Mouse (Mus musculus): ENCODE data around the gene Rars2. TPM values are rescaled to one million over a fixed set of nuclear protein-coding genes. Genes with fewer than 3 reads are reported as not detected.
A peak's percentile ranks its signal among the peaks of the same experiment; 100 is the strongest.
"Not testable (repeated sequence)": the region's sequence is repeated elsewhere in the genome, so short reads cannot be mapped to it uniquely, and the experiment has no call there.

The Rars2 gene
- 21.7 and 24.6 TPM in 2 replicates for polyA plus RNA-seq (2015; fragmentation: Nextera tagmentation; extraction: Ambion mirVana)

DNA sequence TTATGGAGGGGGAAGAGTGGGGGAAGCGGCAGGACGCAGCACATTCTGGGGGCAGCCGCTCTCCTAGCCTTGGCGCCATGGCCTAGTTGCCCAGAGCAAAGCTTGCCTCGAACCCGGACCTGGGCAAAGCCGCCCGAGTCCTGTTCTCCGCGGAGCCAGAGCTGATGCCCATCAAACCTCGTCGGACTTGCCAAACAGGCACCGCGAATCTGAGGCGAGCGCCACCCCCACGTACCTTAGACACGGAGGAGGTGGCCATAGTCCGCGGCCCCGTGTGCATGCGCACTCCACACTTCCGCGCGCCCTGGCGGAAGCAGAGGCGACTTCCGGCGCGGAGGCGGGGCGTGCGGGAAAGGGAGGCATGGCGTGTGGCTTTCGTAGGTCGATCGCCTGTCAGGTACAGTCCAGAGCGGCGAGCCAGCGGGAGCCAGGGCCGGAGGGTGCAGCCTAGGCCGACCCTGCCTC is at the start of gene Rars2, which contains the start of gene Orc3:
Gene Rars2, plus strand, starts transcription at position 328 of the 465 bp plus-strand sequence.
Gene Orc3, minus strand, starts transcription at position 315 of the 465 bp plus-strand sequence.
- Histone ChIP-seq H3K9ac (ENCODE audit: low read depth, low read length) (peak within 1 kb of the TSS; percentile 92), H3K4me1 (ENCODE audit: control insufficient read depth, low read depth, low read length) (peaks cover 16% of the 10 kb centered on the region), H3K9me3 (replicated peaks; ENCODE audit: control insufficient read depth, low read length) (no peaks in the 10 kb centered on the region), H3K36me3 (ENCODE audit: control insufficient read depth, insufficient read depth) (peaks cover 2% of the 10 kb centered on the region; the same call in 1 of the 2 replicates), H3K4me2 (ENCODE audit: low read depth, low read length) (peak within 1 kb of the TSS; percentile 76), H3K27ac (ENCODE audit: low read length) (peak within 1 kb of the TSS; percentile 90), H3K4me3 (ENCODE audit: low read depth, low read length) (peak within 1 kb of the TSS; percentile 92), H3K27me3 (ENCODE audit: control insufficient read depth, insufficient read depth, low read depth, low read length) (no peaks in the 10 kb centered on the region)
- under 1% methylated on average over 42 of the region's 42 CpGs for WGBS (ENCODE audit: insufficient replicate concordance)
- ATAC-seq (ENCODE audit: low read depth) = peak; percentile 99

DNA sequence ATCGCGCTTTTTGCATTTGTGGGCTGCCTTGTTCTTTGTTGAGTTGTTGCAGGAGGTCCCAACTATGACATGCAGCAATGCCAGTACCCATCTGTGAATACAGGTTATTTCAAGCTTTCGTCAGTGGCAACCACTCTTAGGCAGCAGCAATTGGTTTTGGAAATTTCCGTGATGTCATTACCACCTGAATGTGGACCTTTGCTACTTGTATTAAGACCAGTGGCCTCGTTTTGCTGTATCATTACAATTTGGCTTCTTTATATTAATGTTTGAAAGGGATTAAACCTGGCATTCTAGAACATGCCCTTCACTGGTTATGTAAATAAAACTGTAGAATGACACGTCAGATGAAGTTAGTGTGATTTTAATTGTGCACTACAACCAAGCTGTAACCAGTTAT is 48.5 kb upstream of the Rars2 start:
- H3K27ac ChIP-seq (ENCODE audit: low read length) = no peak overlapping the region
- H3K36me3 ChIP-seq (ENCODE audit: control insufficient read depth, insufficient read depth) = peaks cover 47% of the 10 kb centered on the region
- no peaks in the 10 kb centered on the region for H3K9me3 ChIP-seq (replicated peaks; ENCODE audit: control insufficient read depth, low read length)
- H3K9ac ChIP-seq (ENCODE audit: low read depth, low read length) = no peak overlapping the region
- H3K4me2 ChIP-seq (ENCODE audit: low read depth, low read length) = no peak overlapping the region
- H3K27me3 ChIP-seq (ENCODE audit: control insufficient read depth, insufficient read depth, low read depth, low read length) = no peaks in the 10 kb centered on the region
- 87% methylated on average over 6 of the region's 6 CpGs for WGBS (ENCODE audit: insufficient replicate concordance)
- H3K4me3 ChIP-seq (ENCODE audit: low read depth, low read length) = no peak overlapping the region
- H3K4me1 ChIP-seq (ENCODE audit: control insufficient read depth, low read depth, low read length) = no peaks in the 10 kb centered on the region
- no peak for ATAC-seq (ENCODE audit: low read depth)

DNA sequence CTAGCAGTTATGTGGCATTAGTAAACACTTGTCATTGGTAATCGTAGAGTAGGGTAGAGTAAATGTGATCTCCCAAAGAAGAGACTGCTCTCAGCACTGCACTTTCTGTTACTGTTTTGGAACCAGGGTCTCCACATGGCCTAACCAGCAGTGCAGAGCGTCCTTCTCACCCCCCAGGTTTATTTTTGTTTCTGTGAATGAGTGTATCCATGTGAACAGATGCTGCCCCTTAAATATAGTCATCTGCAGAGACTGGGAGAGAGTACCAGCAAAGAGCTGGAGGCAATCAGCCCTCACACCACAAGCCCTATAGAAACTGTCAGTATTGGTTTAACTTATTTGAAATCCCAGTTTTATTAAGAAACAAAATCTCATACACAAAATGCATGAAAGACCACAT is 41.9 kb upstream of the Rars2 start:
- Histone ChIP-seq H3K4me2 (ENCODE audit: low read depth, low read length) (no peak overlapping the region), H3K27me3 (ENCODE audit: control insufficient read depth, insufficient read depth, low read depth, low read length) (no peaks in the 10 kb centered on the region), H3K36me3 (ENCODE audit: control insufficient read depth, insufficient read depth) (peaks cover 66% of the 10 kb centered on the region), H3K27ac (ENCODE audit: low read length) (no peak overlapping the region), H3K4me3 (ENCODE audit: low read depth, low read length) (no peak overlapping the region), H3K4me1 (ENCODE audit: control insufficient read depth, low read depth, low read length) (no peaks in the 10 kb centered on the region), H3K9ac (ENCODE audit: low read depth, low read length) (no peak overlapping the region), H3K9me3 (replicated peaks; ENCODE audit: control insufficient read depth, low read length) (no peaks in the 10 kb centered on the region)
- no peak for ATAC-seq (ENCODE audit: low read depth)
- 88% methylated on average over 2 of the region's 2 CpGs for WGBS (ENCODE audit: insufficient replicate concordance)

DNA sequence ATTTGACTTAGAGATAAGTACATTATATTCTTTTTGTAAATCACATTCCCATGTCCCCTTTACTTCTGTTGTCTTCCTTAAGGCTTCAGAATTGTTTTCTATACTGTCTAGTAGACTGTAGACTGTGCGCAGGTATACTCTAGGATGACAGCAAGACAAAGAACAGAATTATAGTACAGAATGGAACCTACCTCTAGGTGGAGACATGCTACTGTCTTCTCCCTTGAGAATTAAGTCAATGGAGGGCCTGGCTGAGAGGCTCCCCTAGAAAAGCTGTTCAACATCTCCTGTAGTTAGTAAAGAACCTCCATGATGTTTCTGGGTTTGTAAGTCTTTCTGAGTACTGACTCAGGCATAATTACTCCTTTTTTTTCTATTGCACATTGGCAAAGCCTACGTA is 37.7 kb upstream of the Rars2 start:
- Histone ChIP-seq H3K9ac (ENCODE audit: low read depth, low read length) (no peak overlapping the region), H3K4me2 (ENCODE audit: low read depth, low read length) (no peak overlapping the region), H3K4me1 (ENCODE audit: control insufficient read depth, low read depth, low read length) (no peaks in the 10 kb centered on the region), H3K4me3 (ENCODE audit: low read depth, low read length) (no peak overlapping the region), H3K36me3 (ENCODE audit: control insufficient read depth, insufficient read depth) (peaks cover 56% of the 10 kb centered on the region), H3K27ac (ENCODE audit: low read length) (no peak overlapping the region), H3K27me3 (ENCODE audit: control insufficient read depth, insufficient read depth, low read depth, low read length) (no peaks in the 10 kb centered on the region), H3K9me3 (replicated peaks; ENCODE audit: control insufficient read depth, low read length) (no peaks in the 10 kb centered on the region)
- WGBS (ENCODE audit: insufficient replicate concordance) = 95% methylated on average over 2 of the region's 2 CpGs
- ATAC-seq (ENCODE audit: low read depth) = no peak

DNA sequence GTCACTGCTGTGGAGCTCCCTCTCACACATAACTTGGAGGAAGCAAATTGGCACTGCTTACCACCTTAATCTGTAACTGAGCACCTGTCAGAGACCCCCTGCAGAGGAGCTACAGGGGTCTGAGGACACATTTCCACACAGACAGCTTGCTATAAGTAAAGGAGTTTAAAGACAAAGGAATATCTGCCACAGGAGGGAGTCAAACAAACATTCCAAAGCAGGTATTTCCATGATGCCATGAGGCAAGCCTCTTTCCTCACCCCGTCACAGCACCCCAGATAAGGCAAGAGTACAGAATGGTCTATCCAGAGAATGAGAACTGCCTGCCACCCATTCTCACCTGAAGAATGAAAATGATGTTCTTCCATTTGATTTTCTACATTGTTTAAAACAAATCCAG is 35.5 kb upstream of the Rars2 start:
- 81% methylated on average over 1 of the region's 1 CpGs for WGBS (ENCODE audit: insufficient replicate concordance)
- no peak overlapping the region for H3K4me3 ChIP-seq (ENCODE audit: low read depth, low read length)
- no peak overlapping the region for H3K4me2 ChIP-seq (ENCODE audit: low read depth, low read length)
- H3K27ac ChIP-seq (ENCODE audit: low read length) = no peak overlapping the region
- H3K36me3 ChIP-seq (ENCODE audit: control insufficient read depth, insufficient read depth) = peaks cover 49% of the 10 kb centered on the region
- no peaks in the 10 kb centered on the region for H3K4me1 ChIP-seq (ENCODE audit: control insufficient read depth, low read depth, low read length)
- no peaks in the 10 kb centered on the region for H3K9me3 ChIP-seq (replicated peaks; ENCODE audit: control insufficient read depth, low read length)
- H3K27me3 ChIP-seq (ENCODE audit: control insufficient read depth, insufficient read depth, low read depth, low read length) = no peaks in the 10 kb centered on the region
- no peak overlapping the region for H3K9ac ChIP-seq (ENCODE audit: low read depth, low read length)
- no peak for ATAC-seq (ENCODE audit: low read depth)

DNA sequence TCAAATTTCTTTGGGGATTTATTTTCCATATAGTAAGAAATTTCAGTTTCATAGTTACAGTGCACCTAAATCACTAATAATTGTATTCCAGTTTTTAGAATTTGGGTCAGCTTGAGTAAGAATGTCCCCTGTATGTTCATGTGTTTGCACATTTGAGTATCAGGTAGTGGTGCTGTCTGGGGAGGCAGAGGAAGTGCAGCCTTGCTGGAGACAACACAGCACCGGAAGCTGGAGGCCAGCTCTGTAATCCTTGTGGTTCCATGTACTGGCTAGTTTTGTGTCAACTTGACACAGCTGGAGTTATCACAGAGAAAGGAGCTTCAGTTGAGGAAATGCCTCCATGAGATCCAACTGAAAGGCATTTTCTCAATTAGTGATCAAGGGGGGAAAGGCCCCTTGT is 33.3 kb upstream of the Rars2 start:
- peaks cover 43% of the 10 kb centered on the region for H3K36me3 ChIP-seq (ENCODE audit: control insufficient read depth, insufficient read depth)
- H3K4me2 ChIP-seq (ENCODE audit: low read depth, low read length); H3K27ac ChIP-seq (ENCODE audit: low read length); H3K4me3 ChIP-seq (ENCODE audit: low read depth, low read length); H3K4me1 ChIP-seq (ENCODE audit: control insufficient read depth, low read depth, low read length); H3K9me3 ChIP-seq (replicated peaks; ENCODE audit: control insufficient read depth, low read length); H3K9ac ChIP-seq (ENCODE audit: low read depth, low read length); ATAC-seq (ENCODE audit: low read depth); H3K27me3 ChIP-seq (ENCODE audit: control insufficient read depth, insufficient read depth, low read depth, low read length): not testable (repeated sequence)
- 52% methylated on average over 1 of the region's 1 CpGs for WGBS (ENCODE audit: insufficient replicate concordance)

DNA sequence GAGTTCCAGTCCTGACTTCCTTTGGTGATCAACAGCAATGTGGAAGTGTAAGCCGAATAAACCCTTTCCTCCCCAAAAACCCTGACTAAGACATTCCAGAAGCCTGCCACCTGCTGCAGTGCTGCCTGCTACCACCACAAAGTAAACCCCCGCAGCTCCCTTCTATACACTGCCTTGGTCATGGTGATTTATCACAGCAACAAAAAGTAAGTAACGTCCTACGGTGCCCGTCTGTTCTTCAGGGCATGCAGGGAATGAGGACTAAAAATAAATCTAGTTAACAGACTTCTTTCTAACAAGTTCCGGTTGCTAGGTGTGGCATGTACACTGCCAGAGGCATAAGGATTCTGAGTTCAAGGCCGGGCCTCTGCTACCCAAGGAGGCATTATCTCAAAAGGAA is 32.8 kb upstream of the Rars2 start:
- no peak for ATAC-seq (ENCODE audit: low read depth)
- Histone ChIP-seq H3K9ac (ENCODE audit: low read depth, low read length) (no peak overlapping the region), H3K27me3 (ENCODE audit: control insufficient read depth, insufficient read depth, low read depth, low read length) (no peaks in the 10 kb centered on the region), H3K36me3 (ENCODE audit: control insufficient read depth, insufficient read depth) (peaks cover 38% of the 10 kb centered on the region), H3K9me3 (replicated peaks; ENCODE audit: control insufficient read depth, low read length) (no peaks in the 10 kb centered on the region), H3K4me3 (ENCODE audit: low read depth, low read length) (no peak overlapping the region), H3K27ac (ENCODE audit: low read length) (no peak overlapping the region), H3K4me2 (ENCODE audit: low read depth, low read length) (no peak overlapping the region), H3K4me1 (ENCODE audit: control insufficient read depth, low read depth, low read length) (no peaks in the 10 kb centered on the region)
- 64% methylated on average over 7 of the region's 7 CpGs for WGBS (ENCODE audit: insufficient replicate concordance)

DNA sequence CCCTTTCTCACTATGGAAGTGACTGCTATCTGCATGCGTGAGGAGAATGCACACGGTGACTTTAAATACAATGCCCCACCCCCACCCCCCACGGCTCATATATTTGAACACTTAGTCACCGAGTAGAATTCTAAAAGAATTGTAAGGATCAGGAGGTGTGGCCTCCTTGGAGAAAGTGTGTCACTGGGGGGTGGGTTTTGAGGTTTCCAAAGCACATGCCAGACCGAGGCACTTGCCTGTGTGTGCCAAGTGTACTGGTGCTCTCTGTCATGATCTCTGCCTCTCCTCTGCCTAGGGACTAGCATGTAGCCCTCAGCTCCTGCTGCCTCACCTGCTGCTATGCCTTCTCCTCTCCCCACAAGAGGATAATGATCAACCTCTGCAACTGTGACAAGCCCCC is 32.3 kb upstream of the Rars2 start:
- H3K4me2 ChIP-seq (ENCODE audit: low read depth, low read length) = no peak overlapping the region
- no peaks in the 10 kb centered on the region for H3K27me3 ChIP-seq (ENCODE audit: control insufficient read depth, insufficient read depth, low read depth, low read length)
- no peaks in the 10 kb centered on the region for H3K9me3 ChIP-seq (replicated peaks; ENCODE audit: control insufficient read depth, low read length)
- no peak overlapping the region for H3K9ac ChIP-seq (ENCODE audit: low read depth, low read length)
- H3K36me3 ChIP-seq (ENCODE audit: control insufficient read depth, insufficient read depth) = peaks cover 34% of the 10 kb centered on the region
- ATAC-seq (ENCODE audit: low read depth) = no peak
- H3K4me1 ChIP-seq (ENCODE audit: control insufficient read depth, low read depth, low read length) = no peaks in the 10 kb centered on the region
- no peak overlapping the region for H3K27ac ChIP-seq (ENCODE audit: low read length)
- no peak overlapping the region for H3K4me3 ChIP-seq (ENCODE audit: low read depth, low read length)
- WGBS (ENCODE audit: insufficient replicate concordance) = 65% methylated on average over 5 of the region's 5 CpGs

DNA sequence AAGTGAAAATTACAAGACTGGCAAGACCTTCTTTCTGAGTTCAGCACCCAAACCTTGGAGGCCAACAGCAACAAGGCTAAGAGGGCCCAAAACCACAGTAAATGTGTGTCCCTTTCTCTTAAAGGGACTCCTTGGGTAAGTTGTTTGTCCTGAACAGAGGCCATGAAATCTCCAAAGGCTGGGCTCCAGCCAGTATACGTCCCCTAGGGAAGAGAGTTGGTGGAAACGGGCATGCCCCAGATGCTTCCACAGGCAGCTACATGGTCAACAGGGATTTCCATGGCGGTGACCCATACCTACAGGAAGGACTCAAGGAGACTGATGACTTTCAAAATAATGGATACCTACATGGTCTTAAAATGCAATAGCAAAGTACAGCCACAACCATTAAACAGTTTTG is 31.3 kb upstream of the Rars2 start:
- Histone ChIP-seq H3K4me3 (ENCODE audit: low read depth, low read length) (no peak overlapping the region), H3K4me1 (ENCODE audit: control insufficient read depth, low read depth, low read length) (no peaks in the 10 kb centered on the region), H3K9me3 (replicated peaks; ENCODE audit: control insufficient read depth, low read length) (no peaks in the 10 kb centered on the region), H3K27me3 (ENCODE audit: control insufficient read depth, insufficient read depth, low read depth, low read length) (no peaks in the 10 kb centered on the region), H3K27ac (ENCODE audit: low read length) (no peak overlapping the region), H3K4me2 (ENCODE audit: low read depth, low read length) (no peak overlapping the region), H3K9ac (ENCODE audit: low read depth, low read length) (no peak overlapping the region), H3K36me3 (ENCODE audit: control insufficient read depth, insufficient read depth) (peaks cover 32% of the 10 kb centered on the region)
- 88% methylated on average over 3 of the region's 3 CpGs for WGBS (ENCODE audit: insufficient replicate concordance)
- no peak for ATAC-seq (ENCODE audit: low read depth)
